Mouse (Mus musculus) CD8-positive naive resting alpha-beta T cell, adult 57 days (primary cell): ENCODE data around the gene Calcb. TPM values are rescaled to one million over a fixed set of nuclear protein-coding genes. Genes with fewer than 3 reads are reported as not detected.

Source experiments
- total RNA-seq: library from RNA; stranded (reverse); gene quantifications from one replicate; pipeline ENCODE4 v1.2.4, GENCODE M21; 2023

Gene Calcb
- not detected for total RNA-seq

GRCm38 (mm10) chr7:114718300-114718699, at the start of gene Calcb:
TSS of gene Calcb (plus strand) at chr7:114718643.

GRCm38 (mm10) chr7:114743022-114743780, 24.8 kb downstream of the Calcb start, which contains the start of gene Insc:
TSS of gene Insc (plus strand) at chr7:114743694.

Other genes with a start within 250 kb of the Calcb start
- 4.5 TPM for gene Cyp2r1, start 155.7 kb upstream of the Calcb start, total RNA-seq
- not detected for gene Calca, start 82.3 kb upstream of the Calcb start, total RNA-seq
- gene Insc, start 25.1 kb downstream of the Calcb start, total RNA-seq: 1.8 TPM